Mouse (Mus musculus): Measurements from ENCODE around the gene Gm14180. TPM values are rescaled to one million over a fixed set of nuclear protein-coding genes. Genes with fewer than 3 reads are reported as not detected.
"Not testable (repeated sequence)": the region's sequence is repeated elsewhere in the genome, so short reads cannot be mapped to it uniquely, and the experiment has no call there.

Gene Gm14180
- total RNA-seq (2021) = not detected

DNA sequence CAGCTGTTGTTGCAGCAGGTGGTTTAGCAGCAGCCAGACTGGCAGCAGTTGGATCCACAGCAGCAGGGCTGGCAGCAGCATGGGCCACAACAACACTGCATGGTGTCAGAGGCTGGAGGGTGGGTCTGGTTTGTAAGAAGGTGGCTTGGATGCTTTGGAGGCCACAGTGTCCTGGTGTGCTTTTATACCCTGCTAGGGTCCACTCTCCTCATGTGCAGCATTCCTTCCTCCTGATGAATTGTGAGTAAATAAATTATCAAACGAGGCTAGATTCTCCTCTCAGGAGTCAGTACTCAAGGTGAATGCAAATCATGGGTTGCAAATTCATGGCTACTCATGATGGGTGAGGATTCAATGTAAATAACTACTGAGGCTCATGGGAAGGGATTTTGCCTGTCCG, at the start of gene Gm14180:
Gene Gm14180 (minus strand): TSS at position 101 of the 400 bp plus-strand sequence.
- intact Hi-C loops (cut with DNase I) = no loop called here
- DNase-seq (ENCODE audit: low spot score in 2 of 2) = no peak

DNA sequence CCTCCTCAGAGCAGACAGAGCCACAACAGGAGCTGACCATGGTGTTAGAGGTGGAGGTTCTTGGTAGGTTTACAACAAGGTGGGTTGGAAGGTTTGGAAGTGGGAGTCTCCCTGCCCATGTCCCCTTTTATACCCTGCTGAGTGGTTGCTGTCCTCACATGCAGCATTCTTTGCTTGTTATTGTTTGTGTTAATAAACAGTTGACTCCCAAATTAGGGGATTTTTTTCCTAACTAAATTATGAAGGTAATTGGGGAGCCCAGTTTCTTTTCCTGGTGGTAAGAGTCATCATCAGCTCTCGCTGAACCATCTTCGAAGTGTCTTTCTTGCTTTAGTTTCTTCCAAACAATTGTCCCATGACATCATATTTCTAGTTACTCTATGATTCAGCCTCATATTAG, 46.5 kb upstream of the Gm14180 start, which contains the start of gene Krtap4-8:
Gene Krtap4-8 (minus strand): TSS at position 101 of the 400 bp plus-strand sequence.
- intact Hi-C loops (cut with DNase I) = no loop called here
- no peak for DNase-seq (ENCODE audit: low spot score in 2 of 2)

DNA sequence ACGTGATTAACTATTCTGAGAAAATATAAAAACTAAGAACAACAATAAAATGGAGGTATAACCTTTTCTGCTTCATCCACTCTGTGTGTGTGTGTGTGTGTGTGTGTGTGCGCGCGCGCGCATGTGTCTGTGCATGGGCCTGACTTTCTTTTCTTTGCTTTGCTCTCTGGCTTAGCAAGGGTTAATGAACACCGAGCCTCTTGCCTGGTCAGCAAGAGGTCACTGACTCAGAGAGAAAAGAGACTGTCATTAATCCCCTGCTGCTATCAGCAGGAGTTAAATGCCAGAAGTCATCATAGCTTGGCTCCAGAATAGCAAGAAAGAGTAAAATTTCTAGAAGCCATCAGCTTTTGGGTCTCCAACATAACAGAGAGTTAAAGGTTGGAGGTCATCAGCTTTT, 44.3 kb upstream of the Gm14180 start:
- intact Hi-C loops (cut with DNase I) = no loop called here
- DNase-seq (ENCODE audit: low spot score in 2 of 2) = no peak

DNA sequence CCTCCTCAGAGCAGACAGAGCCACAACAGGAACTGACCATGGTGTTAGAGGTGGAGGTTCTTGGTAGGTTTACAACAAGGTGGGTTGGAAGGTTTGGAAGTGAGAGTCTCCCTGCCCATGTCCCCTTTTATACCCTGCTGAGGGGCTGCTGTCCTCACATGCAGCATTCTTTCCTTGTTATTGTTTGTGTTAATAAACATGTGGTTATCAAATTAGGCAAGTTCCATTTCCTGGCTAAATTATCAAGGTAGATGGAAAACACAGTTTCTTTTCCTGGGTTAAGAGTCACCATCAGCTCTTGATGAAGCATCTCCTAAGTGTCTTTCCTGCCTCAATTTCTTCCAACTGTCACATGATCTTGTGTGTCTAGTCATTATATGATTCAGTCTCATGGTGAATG, 38.7 kb upstream of the Gm14180 start, which contains the start of gene Gm11595:
Gene Gm11595 (minus strand): TSS at position 101 of the 400 bp plus-strand sequence.
- intact Hi-C loops (cut with DNase I) = not testable (repeated sequence)

DNA sequence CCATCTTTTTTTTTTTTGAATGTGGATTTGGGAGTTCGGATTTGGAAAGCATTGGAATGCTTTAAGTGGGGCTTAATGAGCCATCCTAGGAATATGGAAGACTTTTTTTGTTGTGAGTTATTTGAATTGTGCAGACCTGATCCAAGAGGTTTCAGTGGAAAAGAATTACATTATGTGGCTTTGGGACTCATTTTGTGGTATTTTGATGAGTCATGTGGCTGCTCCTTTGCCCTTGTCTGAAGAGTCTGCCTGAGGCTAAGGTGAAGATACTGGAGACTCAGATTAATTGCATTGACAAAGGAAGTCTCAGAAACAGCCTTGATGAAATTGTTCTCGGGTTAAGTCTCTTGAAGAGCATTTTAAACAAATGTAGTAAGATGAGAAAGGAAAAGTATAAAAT, 34.3 kb upstream of the Gm14180 start:
- DNase-seq (ENCODE audit: low spot score in 2 of 2) = no peak
- intact Hi-C loops (cut with DNase I) = no loop called here

More for the DNA sequence above, 38.7 kb upstream of the Gm14180 start, which contains the start of gene Gm11595:
- not testable (repeated sequence) for DNase-seq (ENCODE audit: low spot score in 2 of 2)

DNA sequence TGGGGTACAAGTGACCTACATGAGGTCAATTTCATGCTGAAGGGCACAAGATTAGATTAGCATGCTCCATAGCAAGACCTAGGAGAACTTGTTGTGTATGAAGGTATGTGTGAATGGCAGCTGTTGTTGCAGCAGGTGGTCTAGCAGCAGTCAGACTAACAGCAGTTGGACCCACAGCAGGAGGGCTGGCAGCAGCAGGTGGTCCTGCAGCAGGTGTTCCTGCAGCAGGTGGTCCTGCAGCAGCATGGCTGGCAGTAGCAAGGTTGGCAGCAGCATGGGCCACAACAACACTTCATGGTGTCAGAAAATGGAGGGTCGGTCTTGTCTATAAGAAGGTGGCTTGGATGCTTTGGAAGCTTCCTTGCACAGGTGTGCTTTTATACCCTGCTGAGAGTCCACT, 24.8 kb upstream of the Gm14180 start:
- DNase-seq (ENCODE audit: low spot score in 2 of 2) = no peak
- intact Hi-C loops (cut with DNase I) = no loop called here

DNA sequence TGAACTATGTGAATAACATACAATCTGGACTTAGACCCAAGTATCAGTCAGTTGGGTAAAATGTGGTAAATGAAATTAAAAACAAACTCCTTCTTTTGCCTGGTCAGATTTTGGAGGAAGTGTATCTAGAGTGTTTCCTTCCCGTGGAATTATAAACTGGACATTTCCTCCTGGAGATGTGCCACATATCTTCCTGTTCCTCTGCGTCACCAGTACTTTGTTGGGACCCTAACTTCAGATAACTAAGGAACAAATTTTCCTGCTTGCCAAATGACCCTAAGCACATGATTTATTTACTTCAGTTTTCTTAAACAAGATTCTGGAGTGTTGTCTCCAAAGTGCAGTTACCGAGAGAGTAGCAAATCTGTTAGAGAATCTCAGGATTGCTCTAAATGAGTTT, 9.9 kb upstream of the Gm14180 start:
- no peak for DNase-seq (ENCODE audit: low spot score in 2 of 2)
- intact Hi-C loops (cut with DNase I) = no loop called here

DNA sequence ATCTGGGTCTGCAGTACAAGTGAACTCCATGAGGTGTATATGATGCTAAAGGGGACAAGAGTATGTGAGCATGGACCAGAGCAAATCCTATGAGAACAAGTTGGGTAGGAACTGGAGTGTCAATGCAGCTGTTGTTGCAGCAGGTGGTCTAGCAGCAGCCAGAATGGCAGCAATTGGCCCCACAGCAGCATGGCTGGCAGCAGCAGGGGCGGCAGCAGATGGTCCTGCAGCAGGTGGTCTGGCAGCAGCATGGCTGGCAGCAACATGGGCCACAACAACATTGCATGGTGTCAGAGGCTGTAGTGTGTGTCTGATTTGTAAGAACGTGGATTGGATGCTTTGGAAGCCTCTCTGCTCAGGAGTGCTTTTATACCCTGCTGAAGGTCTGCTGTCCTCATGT, 10.0 kb downstream of the Gm14180 start:
- no peak for DNase-seq (ENCODE audit: low spot score in 2 of 2)
- intact Hi-C loops (cut with DNase I) = loop anchor here (1.0 kb wide), 1 partner anchor 39 kb away; no protein-coding TSS in a partner anchor

DNA sequence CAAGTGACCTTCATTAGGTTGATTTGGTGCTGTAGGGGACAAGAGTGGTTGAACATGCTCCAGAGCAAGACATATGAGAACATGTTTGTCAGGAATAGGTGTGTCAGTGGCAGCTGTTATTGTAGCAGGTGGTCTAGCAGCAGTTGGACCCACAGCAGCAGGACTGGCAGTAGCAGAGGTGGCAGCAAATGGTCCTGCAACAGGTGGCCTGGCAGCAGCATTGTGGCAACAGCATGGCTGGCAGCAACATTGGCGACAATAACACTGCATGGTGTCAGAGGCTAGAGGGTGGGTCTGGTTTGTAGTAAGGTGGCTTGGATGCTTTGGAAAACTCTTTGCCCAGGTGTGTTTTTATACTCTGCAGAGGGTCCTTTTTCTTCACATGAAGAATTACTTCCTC, 15.3 kb downstream of the Gm14180 start:
- intact Hi-C loops (cut with DNase I) = no loop called here
- DNase-seq (ENCODE audit: low spot score in 2 of 2) = no peak

DNA sequence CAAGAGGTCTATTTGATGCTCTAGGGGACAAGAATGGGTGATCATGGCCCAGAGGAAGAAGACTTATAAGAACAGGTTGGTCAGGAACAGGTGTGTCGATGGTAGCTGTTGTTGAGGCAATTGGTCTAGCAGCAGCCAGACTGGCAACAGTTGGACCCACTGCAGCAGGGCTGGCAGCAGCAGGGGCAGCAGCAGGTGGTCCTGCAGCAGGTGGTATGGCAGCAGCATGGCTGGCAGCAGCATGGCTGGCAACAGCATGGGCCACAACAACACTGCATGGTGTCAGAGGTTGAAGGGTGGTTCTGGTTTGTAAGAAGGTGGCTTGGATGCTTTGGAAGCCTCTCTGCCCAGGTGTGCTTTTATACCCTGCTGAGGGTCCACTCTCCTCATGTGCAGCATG, 43.6 kb downstream of the Gm14180 start, which contains the start of gene Gm14190:
Gene Gm14190 (minus strand): TSS at position 278 of the 400 bp plus-strand sequence.
- intact Hi-C loops (cut with DNase I) = no loop called here
- DNase-seq (ENCODE audit: low spot score in 2 of 2) = no peak

DNA sequence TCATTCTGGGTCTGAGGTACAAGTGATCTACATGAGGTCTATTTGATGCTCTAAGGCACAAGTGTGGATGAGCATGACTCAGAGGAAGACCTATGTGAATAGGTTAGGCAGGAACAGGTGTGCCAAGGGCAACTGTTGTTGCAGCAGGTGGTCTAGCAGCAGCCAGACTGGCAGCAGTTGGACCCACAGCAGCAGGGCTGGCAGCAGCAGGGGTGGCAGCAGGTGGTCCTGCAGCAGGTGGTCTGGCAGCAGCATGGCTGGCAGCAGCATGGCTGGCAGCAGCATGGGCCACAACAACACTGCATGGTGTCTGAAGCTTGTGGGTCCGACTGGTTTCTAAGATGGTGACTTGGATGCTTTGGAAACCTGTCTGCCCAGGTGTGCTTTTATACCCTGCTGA, 48.9 kb downstream of the Gm14180 start:
- DNase-seq (ENCODE audit: low spot score in 2 of 2) = not testable (repeated sequence)
- intact Hi-C loops (cut with DNase I) = loop anchor here (1.0 kb wide), 1 partner anchor 39 kb away; no protein-coding TSS in a partner anchor

Other genes with a start within 250 kb of the Gm14180 start
- not detected for gene Krt23, start 241.2 kb downstream of the Gm14180 start, total RNA-seq (2021)
- not detected for gene Krt39, start 213.0 kb downstream of the Gm14180 start, total RNA-seq (2021)
- not detected for gene Krt40, start 191.1 kb downstream of the Gm14180 start, total RNA-seq (2021)
- not detected for gene Krtap3-3, start 183.4 kb downstream of the Gm14180 start, total RNA-seq (2021)
- gene Krtap3-2, start 177.4 kb downstream of the Gm14180 start, total RNA-seq (2021) = not detected
- not detected for gene Gm11939, start 174.8 kb downstream of the Gm14180 start, total RNA-seq (2021)
- not detected for gene Krtap3-1, start 167.7 kb downstream of the Gm14180 start, total RNA-seq (2021)
- gene Krtap1-5, start 153.3 kb downstream of the Gm14180 start, total RNA-seq (2021) = not detected
- gene Krtap1-4, start 150.6 kb downstream of the Gm14180 start, total RNA-seq (2021) = not detected
- not detected for gene Krtap1-3, start 143.0 kb downstream of the Gm14180 start, total RNA-seq (2021)
- not detected for gene Krtap9-3, start 136.2 kb downstream of the Gm14180 start, total RNA-seq (2021)
- gene Gm11938, start 131.0 kb downstream of the Gm14180 start, total RNA-seq (2021) = not detected
- not detected for gene Gm11937, start 124.1 kb downstream of the Gm14180 start, total RNA-seq (2021)
- gene Krtap2-4, start 119.4 kb downstream of the Gm14180 start, total RNA-seq (2021) = not detected
- gene Gm11562, start 113.9 kb downstream of the Gm14180 start, total RNA-seq (2021) = not detected
- not detected for gene Krtap4-1, start 106.1 kb downstream of the Gm14180 start, total RNA-seq (2021)
- gene Krtap4-2, start 99.2 kb downstream of the Gm14180 start, total RNA-seq (2021) = not detected
- gene Krtap4-7, start 90.2 kb downstream of the Gm14180 start, total RNA-seq (2021) = not detected
- gene Gm11555, start 84.1 kb downstream of the Gm14180 start, total RNA-seq (2021) = not detected
- not detected for gene Gm11563, start 75.3 kb downstream of the Gm14180 start, total RNA-seq (2021)
- gene Krtap4-6, start 68.3 kb downstream of the Gm14180 start, total RNA-seq (2021) = not detected
- gene Gm14190, start 43.5 kb downstream of the Gm14180 start, total RNA-seq (2021) = not detected
- not detected for gene Gm11595, start 38.6 kb upstream of the Gm14180 start, total RNA-seq (2021)
- not detected for gene Krtap4-8, start 46.4 kb upstream of the Gm14180 start, total RNA-seq (2021)
- gene Krtap4-9, start 50.9 kb upstream of the Gm14180 start, total RNA-seq (2021) = not detected
- not detected for gene Gm11596, start 59.2 kb upstream of the Gm14180 start, total RNA-seq (2021)
- gene Gm11569, start 64.6 kb upstream of the Gm14180 start, total RNA-seq (2021) = not detected
- gene Gm11554, start 70.2 kb upstream of the Gm14180 start, total RNA-seq (2021) = not detected
- not detected for gene Krtap4-13, start 75.6 kb upstream of the Gm14180 start, total RNA-seq (2021)
- not detected for gene Gm11564, start 81.4 kb upstream of the Gm14180 start, total RNA-seq (2021)
- gene 2300003K06Rik, start 103.8 kb upstream of the Gm14180 start, total RNA-seq (2021) = not detected
- gene Krtap4-16, start 117.3 kb upstream of the Gm14180 start, total RNA-seq (2021) = not detected
- not detected for gene Gm11568, start 123.6 kb upstream of the Gm14180 start, total RNA-seq (2021)
- gene Gm11559, start 130.2 kb upstream of the Gm14180 start, total RNA-seq (2021) = not detected
- not detected for gene Krtap9-1, start 139.1 kb upstream of the Gm14180 start, total RNA-seq (2021)
- gene Gm11567, start 144.9 kb upstream of the Gm14180 start, total RNA-seq (2021) = not detected
- not detected for gene Krtap31-1, start 173.6 kb upstream of the Gm14180 start, total RNA-seq (2021)
- not detected for gene Gm11565, start 180.5 kb upstream of the Gm14180 start, total RNA-seq (2021)
- gene Krtap31-2, start 202.0 kb upstream of the Gm14180 start, total RNA-seq (2021) = not detected
- gene Krtap9-5, start 214.2 kb upstream of the Gm14180 start, total RNA-seq (2021) = not detected
- not detected for gene Krtap29-1, start 244.8 kb upstream of the Gm14180 start, total RNA-seq (2021)